Mouse (Mus musculus): ENCODE data around the gene Zbtb5. TPM values are rescaled to one million over a fixed set of nuclear protein-coding genes. Genes with fewer than 3 reads are reported as not detected.

The Zbtb5 gene
- polyA plus RNA-seq, 1 experiment from 2014 or later, result 29.2 TPM

- no peak overlapping the region for H3K4me2 ChIP-seq
- ATAC-seq (ENCODE audit: insufficient number of reproducible peaks, insufficient read depth, low FRiP score, low TSS enrichment, low read depth), result no peak
- 88% methylated on average over 10 of the region's 10 CpGs for WGBS
- no peaks in the 10 kb centered on the region for H3K27me3 ChIP-seq
- no peak overlapping the region for H3K4me3 ChIP-seq
- H3K9me3 ChIP-seq, result no peaks in the 10 kb centered on the region
- no peak overlapping the region for H3K9ac ChIP-seq
- no peaks in the 10 kb centered on the region for H3K4me1 ChIP-seq
- H3K27ac ChIP-seq, result no peak overlapping the region
- H3K36me3 ChIP-seq, result peaks cover 86% of the 10 kb centered on the region
Measured at GRCm38 (mm10) chr4:45036048-45036447, 23.8 kb upstream of the Zbtb5 start.

GRCm38 (mm10) chr4:45034693-45035628 is 22.7 kb upstream of the Zbtb5 start:
- no peak overlapping the region for H3K27ac ChIP-seq
- no peak for ATAC-seq (ENCODE audit: insufficient number of reproducible peaks, insufficient read depth, low FRiP score, low TSS enrichment, low read depth)
- 79% methylated on average over 16 of the region's 16 CpGs for WGBS

GRCm38 (mm10) chr4:45032586-45032985 is 20.4 kb upstream of the Zbtb5 start:
- Histone ChIP-seq H3K4me2 (no peak overlapping the region), H3K4me1 (no peaks in the 10 kb centered on the region), H3K4me3 (no peak overlapping the region), H3K9me3 (no peaks in the 10 kb centered on the region), H3K27ac (no peak overlapping the region), H3K36me3 (peaks cover 94% of the 10 kb centered on the region), H3K27me3 (no peaks in the 10 kb centered on the region), H3K9ac (no peak overlapping the region)
- ATAC-seq (ENCODE audit: insufficient number of reproducible peaks, insufficient read depth, low FRiP score, low TSS enrichment, low read depth), result no peak
- 86% methylated on average over 9 of the region's 9 CpGs for WGBS

More at GRCm38 (mm10) chr4:45034693-45035628, 22.7 kb upstream of the Zbtb5 start:
- no peak overlapping the region for H3K9ac ChIP-seq
- H3K36me3 ChIP-seq, result peaks cover 86% of the 10 kb centered on the region
- no peaks in the 10 kb centered on the region for H3K27me3 ChIP-seq
- no peaks in the 10 kb centered on the region for H3K4me1 ChIP-seq
- H3K9me3 ChIP-seq, result no peaks in the 10 kb centered on the region
- no peak overlapping the region for H3K4me3 ChIP-seq
- H3K4me2 ChIP-seq, result no peak overlapping the region

DNA sequence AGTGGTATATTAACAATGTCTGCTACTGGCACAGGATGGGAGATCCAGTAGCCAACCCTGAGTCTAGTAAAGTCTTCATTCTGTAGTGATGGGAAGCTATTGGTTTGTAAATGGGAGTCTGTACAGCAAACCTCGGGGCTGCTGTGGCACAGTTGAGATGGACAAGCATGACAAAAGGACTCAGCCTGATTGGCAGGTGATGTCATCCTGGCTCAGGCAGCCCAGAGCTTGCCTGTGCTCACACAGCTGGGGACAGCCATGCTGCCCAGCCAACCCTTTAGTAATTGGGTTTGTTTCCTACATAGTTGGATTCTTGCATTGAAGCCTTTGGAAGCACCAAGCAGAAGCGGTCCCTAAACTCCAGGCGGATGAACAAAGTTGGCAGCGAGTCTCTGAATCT is 14.2 kb upstream of the Zbtb5 start:
- ATAC-seq (ENCODE audit: insufficient number of reproducible peaks, insufficient read depth, low FRiP score, low TSS enrichment, low read depth), result no peak
- H3K27me3 ChIP-seq, result no peaks in the 10 kb centered on the region
- H3K4me3 ChIP-seq, result no peak overlapping the region
- no peaks in the 10 kb centered on the region for H3K4me1 ChIP-seq
- H3K36me3 ChIP-seq, result peaks cover 78% of the 10 kb centered on the region
- H3K9ac ChIP-seq, result no peak overlapping the region
- H3K9me3 ChIP-seq, result no peaks in the 10 kb centered on the region
- H3K4me2 ChIP-seq, result no peak overlapping the region
- WGBS, result 93% methylated on average over 4 of the region's 4 CpGs
- H3K27ac ChIP-seq, result no peak overlapping the region

DNA sequence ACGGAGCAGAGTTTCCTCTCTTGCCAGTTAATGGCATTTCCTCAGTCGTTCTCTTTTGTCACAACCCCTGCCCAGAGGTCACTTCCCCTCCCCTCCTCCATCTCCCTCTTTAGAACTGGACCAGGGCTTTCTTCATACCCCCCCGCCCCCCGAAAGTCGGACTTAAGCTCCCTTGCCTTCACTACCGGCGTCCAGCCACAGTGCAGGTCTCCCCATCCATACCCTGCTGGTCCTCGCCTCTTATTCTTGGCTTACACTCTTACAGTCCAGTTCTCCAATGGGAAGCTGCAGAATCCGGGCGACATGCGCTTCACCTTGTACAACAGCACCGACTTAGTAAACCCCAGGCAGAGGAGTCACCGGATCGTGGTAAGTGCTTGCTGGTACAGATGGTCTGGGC is 6.8 kb upstream of the Zbtb5 start:
- no peak overlapping the region; the same call in 1 of the 2 replicates for H3K27ac ChIP-seq
- no peaks in the 10 kb centered on the region for H3K27me3 ChIP-seq
- H3K4me3 ChIP-seq, result peak overlapping the region; percentile 78
- no peaks in the 10 kb centered on the region for H3K9me3 ChIP-seq
- H3K4me2 ChIP-seq, result peak overlapping the region; percentile 95
- H3K9ac ChIP-seq, result peak overlapping the region; percentile 77
- H3K36me3 ChIP-seq, result peaks cover 8% of the 10 kb centered on the region
- WGBS, result 2% methylated on average over 14 of the region's 14 CpGs
- peaks cover 15% of the 10 kb centered on the region for H3K4me1 ChIP-seq
- ATAC-seq (ENCODE audit: insufficient number of reproducible peaks, insufficient read depth, low FRiP score, low TSS enrichment, low read depth), result no peak

GRCm38 (mm10) chr4:45018452-45018980 is 6.3 kb upstream of the Zbtb5 start, which contains the start of gene Polr1e:
Gene Polr1e, plus strand, starts transcription at chr4:45018583.
- Histone ChIP-seq H3K27me3 (no peaks in the 10 kb centered on the region), H3K27ac (peak within 1 kb of the TSS; percentile 12; the same call in 1 of the 2 replicates), H3K4me3 (peak within 1 kb of the TSS; percentile 78), H3K9me3 (no peaks in the 10 kb centered on the region), H3K9ac (peak within 1 kb of the TSS; percentile 77), H3K4me1 (peaks cover 17% of the 10 kb centered on the region), H3K36me3 (peaks cover 6% of the 10 kb centered on the region; the same call in 1 of the 2 replicates), H3K4me2 (peak within 1 kb of the TSS; percentile 95)
- peak; percentile 80 for ATAC-seq (ENCODE audit: insufficient number of reproducible peaks, insufficient read depth, low FRiP score, low TSS enrichment, low read depth)
- WGBS, result under 1% methylated on average over 29 of the region's 29 CpGs

- no peak overlapping the region for H3K4me2 ChIP-seq
- H3K36me3 ChIP-seq, result no peaks in the 10 kb centered on the region
- H3K27ac ChIP-seq, result no peak overlapping the region
- H3K27me3 ChIP-seq, result no peaks in the 10 kb centered on the region
- H3K4me3 ChIP-seq, result no peak overlapping the region
- peaks cover 26% of the 10 kb centered on the region for H3K4me1 ChIP-seq
- ATAC-seq (ENCODE audit: insufficient number of reproducible peaks, insufficient read depth, low FRiP score, low TSS enrichment, low read depth), result no peak
- 12% methylated on average over 3 of the region's 3 CpGs for WGBS
- H3K9ac ChIP-seq, result peak overlapping the region; percentile 54
- H3K9me3 ChIP-seq, result no peaks in the 10 kb centered on the region
Measured at GRCm38 (mm10) chr4:45015615-45016014, 3.4 kb upstream of the Zbtb5 start.

GRCm38 (mm10) chr4:45013537-45013936 is 1.3 kb upstream of the Zbtb5 start:
- Histone ChIP-seq H3K4me3 (peak overlapping the region; percentile 68), H3K27ac (peak overlapping the region; percentile 87; the same call in 1 of the 2 replicates), H3K4me2 (peak overlapping the region; percentile 74), H3K36me3 (no peaks in the 10 kb centered on the region), H3K9me3 (no peaks in the 10 kb centered on the region), H3K9ac (peak overlapping the region; percentile 84), H3K27me3 (no peaks in the 10 kb centered on the region), H3K4me1 (peaks cover 20% of the 10 kb centered on the region)
- no peak for ATAC-seq (ENCODE audit: insufficient number of reproducible peaks, insufficient read depth, low FRiP score, low TSS enrichment, low read depth)
- 2% methylated on average over 2 of the region's 2 CpGs for WGBS

GRCm38 (mm10) chr4:45013031-45013431 is 819 bp upstream of the Zbtb5 start:
- ATAC-seq (ENCODE audit: insufficient number of reproducible peaks, insufficient read depth, low FRiP score, low TSS enrichment, low read depth), result no peak
- Histone ChIP-seq H3K9me3 (no peaks in the 10 kb centered on the region), H3K4me2 (peak overlapping the region; percentile 74), H3K27ac (peak overlapping the region; percentile 87), H3K27me3 (no peaks in the 10 kb centered on the region), H3K9ac (peak overlapping the region; percentile 84), H3K36me3 (no peaks in the 10 kb centered on the region), H3K4me1 (peaks cover 20% of the 10 kb centered on the region), H3K4me3 (peak overlapping the region; percentile 68)
- under 1% methylated on average over 13 of the region's 13 CpGs for WGBS

DNA sequence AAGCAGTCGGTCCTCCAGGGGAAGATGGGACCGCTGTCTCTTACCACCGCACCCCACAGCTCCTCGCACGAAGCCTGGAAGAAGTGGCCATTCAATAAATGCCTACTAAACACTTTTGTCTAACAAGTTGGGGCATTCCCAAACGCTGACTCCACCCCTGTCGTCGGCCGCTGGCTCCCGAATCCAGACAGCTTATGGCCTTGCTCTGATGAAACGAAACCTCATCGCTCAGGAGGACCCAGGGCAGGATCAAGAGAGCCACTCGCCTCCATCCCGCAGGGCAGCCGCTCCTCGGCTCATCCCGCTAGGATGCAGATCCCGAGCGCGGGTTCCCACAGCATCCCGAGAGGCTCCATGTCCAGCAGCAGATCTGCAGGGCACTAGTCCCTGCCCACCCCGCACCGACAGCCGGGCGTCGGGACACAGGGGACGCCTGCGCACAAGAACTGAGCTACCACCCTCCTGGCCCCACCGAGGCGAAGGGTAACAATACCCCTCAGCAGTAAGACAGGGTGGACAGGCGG is 569 bp downstream of the Zbtb5 start:
- H3K9ac ChIP-seq, result peak overlapping the region; percentile 84
- H3K9me3 ChIP-seq, result no peaks in the 10 kb centered on the region
- H3K36me3 ChIP-seq, result no peaks in the 10 kb centered on the region
- under 1% methylated on average over 31 of the region's 31 CpGs for whole genome bisulfite sequencing
- H3K4me2 ChIP-seq, result peak overlapping the region; percentile 71
- peaks cover 20% of the 10 kb centered on the region for H3K4me1 ChIP-seq
- H3K27me3 ChIP-seq, result no peaks in the 10 kb centered on the region
- peak overlapping the region; percentile 68 for H3K4me3 ChIP-seq
- peak overlapping the region; percentile 94 for H3K27ac ChIP-seq
- ATAC-seq (ENCODE audit: insufficient number of reproducible peaks, insufficient read depth, low FRiP score, low TSS enrichment, low read depth), result peak; percentile 76

GRCm38 (mm10) chr4:45010806-45011415 is 1.3 kb downstream of the Zbtb5 start:
- Histone ChIP-seq H3K4me2 (peak overlapping the region; percentile 71), H3K27ac (peak overlapping the region; percentile 33; the same call in 1 of the 2 replicates), H3K9me3 (no peaks in the 10 kb centered on the region), H3K4me3 (peak overlapping the region; percentile 68), H3K27me3 (no peaks in the 10 kb centered on the region), H3K9ac (peak overlapping the region; percentile 84), H3K36me3 (no peaks in the 10 kb centered on the region), H3K4me1 (peaks cover 20% of the 10 kb centered on the region)
- ATAC-seq (ENCODE audit: insufficient number of reproducible peaks, insufficient read depth, low FRiP score, low TSS enrichment, low read depth), result no peak
- WGBS, result 7% methylated on average over 11 of the region's 11 CpGs

All from embryonic facial prominence, embryonic 13.5 days (tissue).